Mouse (Mus musculus): ENCODE data around the gene Pdzrn4. TPM values are rescaled to one million over a fixed set of nuclear protein-coding genes. Genes with fewer than 3 reads are reported as not detected.

The Pdzrn4 gene
- total and polyA plus RNA-seq, 2 experiments: not detected

DNA sequence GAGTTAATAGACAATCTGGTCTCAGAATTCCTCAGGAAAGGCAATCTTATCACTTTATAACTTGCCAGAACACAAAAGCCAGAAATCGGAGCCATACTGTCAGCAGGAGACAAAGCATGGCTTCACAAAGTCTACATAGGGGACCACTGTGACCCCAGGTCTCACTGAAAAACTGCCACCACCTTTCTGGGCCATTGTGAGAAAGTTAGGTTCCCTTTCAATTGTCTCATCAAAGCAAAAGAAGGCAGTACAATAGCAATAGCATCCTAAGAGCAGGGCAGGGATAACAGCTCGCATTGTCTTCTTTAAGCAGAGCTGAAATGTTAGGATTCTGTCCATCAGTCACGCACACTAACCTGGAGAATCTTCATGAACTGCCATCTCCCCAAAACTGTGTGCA lies 216.5 kb downstream of the Pdzrn4 start:
- WGBS: 81% methylated on average over 3 of the region's 3 CpGs
- TF ChIP-seq CTCF (IDR thresholded peaks at IDR 0.05; ENCODE audit: low read depth, low read length) (no peak), POLR2A (IDR thresholded peaks at IDR 0.05; ENCODE audit: extremely low read depth, insufficient read depth, low read length) (no peak)
- Histone ChIP-seq H3K36me3 (ENCODE audit: control insufficient read depth, insufficient read depth, low read length) (no peaks in the 10 kb centered on the region), H3K9ac (ENCODE audit: low read depth, low read length) (no peak overlapping the region), H3K4me3 (ENCODE audit: insufficient read depth, low read depth, low read length) (no peak overlapping the region), H3K4me1 (ENCODE audit: control insufficient read depth, insufficient read depth, low read length) (no peaks in the 10 kb centered on the region), H3K27ac (replicated peaks; ENCODE audit: insufficient read depth, low read depth, low read length) (no peak overlapping the region), H3K27me3 (ENCODE audit: control insufficient read depth, insufficient read depth, low read length) (no peaks in the 10 kb centered on the region), H3K79me2 (ENCODE audit: control insufficient read depth, insufficient read depth, low read length) (no peaks in the 10 kb centered on the region)
- DNase-seq (ENCODE audit: extremely low read depth, low read depth, low spot score): no peak

DNA sequence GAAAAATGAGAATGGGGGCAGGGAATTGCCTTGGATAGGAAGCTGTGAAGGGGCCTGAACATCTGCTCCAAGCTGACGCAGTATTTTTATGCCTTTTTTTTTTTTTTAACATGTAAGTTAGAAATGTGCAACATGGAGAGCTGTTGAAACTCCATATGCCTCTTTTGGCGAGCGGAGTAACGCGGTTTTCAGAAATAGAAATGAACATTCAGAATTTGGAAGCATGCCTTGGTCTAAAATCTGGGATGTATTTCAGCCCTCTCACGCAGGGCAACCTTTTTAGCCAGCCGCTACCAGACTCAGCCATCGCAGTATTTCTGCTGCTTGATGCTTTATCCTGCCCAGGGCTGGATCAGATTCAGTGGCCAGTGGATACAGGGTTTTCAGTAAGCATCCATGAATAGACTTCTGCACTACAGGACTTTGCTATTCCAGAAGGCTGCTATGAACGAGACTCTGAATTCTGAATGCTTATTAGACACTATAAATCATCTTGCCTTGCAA lies 225.1 kb downstream of the Pdzrn4 start:
- H3K36me3 ChIP-seq (ENCODE audit: control insufficient read depth, insufficient read depth, low read length): no peaks in the 10 kb centered on the region
- TF ChIP-seq CTCF (IDR thresholded peaks at IDR 0.05; ENCODE audit: low read depth, low read length): no peak
- TF ChIP-seq POLR2A (IDR thresholded peaks at IDR 0.05; ENCODE audit: extremely low read depth, insufficient read depth, low read length): no peak
- H3K79me2 ChIP-seq (ENCODE audit: control insufficient read depth, insufficient read depth, low read length): no peaks in the 10 kb centered on the region
- H3K27ac ChIP-seq (replicated peaks; ENCODE audit: insufficient read depth, low read depth, low read length): no peak overlapping the region
- H3K27me3 ChIP-seq (ENCODE audit: control insufficient read depth, insufficient read depth, low read length): no peaks in the 10 kb centered on the region
- WGBS: 92% methylated on average over 9 of the region's 9 CpGs
- H3K4me3 ChIP-seq (ENCODE audit: insufficient read depth, low read depth, low read length): no peak overlapping the region
- DNase-seq (ENCODE audit: extremely low read depth, low read depth, low spot score): no peak
- no peaks in the 10 kb centered on the region for H3K4me1 ChIP-seq (ENCODE audit: control insufficient read depth, insufficient read depth, low read length)
- H3K9ac ChIP-seq (ENCODE audit: low read depth, low read length): no peak overlapping the region

- Histone ChIP-seq H3K79me2 (ENCODE audit: control insufficient read depth, insufficient read depth, low read length) (no peaks in the 10 kb centered on the region), H3K36me3 (ENCODE audit: control insufficient read depth, insufficient read depth, low read length) (no peaks in the 10 kb centered on the region), H3K4me1 (ENCODE audit: control insufficient read depth, insufficient read depth, low read length) (no peaks in the 10 kb centered on the region), H3K4me3 (ENCODE audit: insufficient read depth, low read depth, low read length) (no peak overlapping the region), H3K9ac (ENCODE audit: low read depth, low read length) (no peak overlapping the region), H3K27ac (replicated peaks; ENCODE audit: insufficient read depth, low read depth, low read length) (no peak overlapping the region), H3K27me3 (ENCODE audit: control insufficient read depth, insufficient read depth, low read length) (no peaks in the 10 kb centered on the region)
- TF ChIP-seq POLR2A (IDR thresholded peaks at IDR 0.05; ENCODE audit: extremely low read depth, insufficient read depth, low read length): no peak
- TF ChIP-seq CTCF (IDR thresholded peaks at IDR 0.05; ENCODE audit: low read depth, low read length): no peak
- no peak for DNase-seq (ENCODE audit: extremely low read depth, low read depth, low spot score)
- 80% methylated on average over 5 of the region's 5 CpGs for WGBS
Observed at GRCm38 (mm10) chr15:92622323-92622722, 225.6 kb downstream of the Pdzrn4 start.

- Histone ChIP-seq H3K27ac (replicated peaks; ENCODE audit: insufficient read depth, low read depth, low read length) (no peak overlapping the region), H3K27me3 (ENCODE audit: control insufficient read depth, insufficient read depth, low read length) (no peaks in the 10 kb centered on the region), H3K4me1 (ENCODE audit: control insufficient read depth, insufficient read depth, low read length) (no peaks in the 10 kb centered on the region), H3K4me3 (ENCODE audit: insufficient read depth, low read depth, low read length) (no peak overlapping the region), H3K9ac (ENCODE audit: low read depth, low read length) (no peak overlapping the region), H3K79me2 (ENCODE audit: control insufficient read depth, insufficient read depth, low read length) (no peaks in the 10 kb centered on the region), H3K36me3 (ENCODE audit: control insufficient read depth, insufficient read depth, low read length) (no peaks in the 10 kb centered on the region)
- WGBS: 6% methylated on average over 2 of the region's 2 CpGs
- no peak for DNase-seq (ENCODE audit: extremely low read depth, low read depth, low spot score)
- no peak for TF ChIP-seq CTCF (IDR thresholded peaks at IDR 0.05; ENCODE audit: low read depth, low read length)
- no peak for TF ChIP-seq POLR2A (IDR thresholded peaks at IDR 0.05; ENCODE audit: extremely low read depth, insufficient read depth, low read length)
Observed at GRCm38 (mm10) chr15:92629172-92629571, 232.5 kb downstream of the Pdzrn4 start.

DNA sequence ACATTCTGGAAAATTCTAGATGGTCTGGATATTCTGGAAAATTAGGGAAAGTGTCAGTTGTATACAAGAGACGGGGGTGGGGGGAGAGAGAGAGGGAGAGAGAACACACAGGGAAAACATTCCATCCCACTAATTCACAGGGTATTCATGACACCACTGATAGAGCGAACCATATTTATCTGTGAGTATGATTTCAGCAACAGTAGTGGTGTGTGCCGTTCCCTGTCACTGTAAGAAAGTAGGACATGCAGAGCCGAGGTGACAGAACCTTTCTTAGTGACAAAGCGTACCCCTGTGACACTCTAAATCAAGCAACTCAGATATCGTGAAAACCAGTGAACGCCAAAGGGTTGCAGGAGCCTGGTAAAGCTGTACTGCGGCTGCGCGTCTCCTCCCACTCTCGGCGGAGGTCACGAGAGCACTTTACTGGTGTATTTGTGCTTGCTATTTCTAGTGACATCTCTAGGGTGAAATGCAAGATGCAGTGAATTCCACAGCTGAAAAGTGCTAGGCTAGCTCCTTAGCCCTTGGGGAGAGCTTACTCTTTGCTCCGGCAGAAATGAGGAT lies 237.4 kb downstream of the Pdzrn4 start:
- Histone ChIP-seq H3K27me3 (ENCODE audit: control insufficient read depth, insufficient read depth, low read length) (no peaks in the 10 kb centered on the region), H3K27ac (replicated peaks; ENCODE audit: insufficient read depth, low read depth, low read length) (no peak overlapping the region), H3K36me3 (ENCODE audit: control insufficient read depth, insufficient read depth, low read length) (no peaks in the 10 kb centered on the region), H3K4me3 (ENCODE audit: insufficient read depth, low read depth, low read length) (no peak overlapping the region), H3K79me2 (ENCODE audit: control insufficient read depth, insufficient read depth, low read length) (no peaks in the 10 kb centered on the region), H3K4me1 (ENCODE audit: control insufficient read depth, insufficient read depth, low read length) (no peaks in the 10 kb centered on the region), H3K9ac (ENCODE audit: low read depth, low read length) (no peak overlapping the region)
- 87% methylated on average over 14 of the region's 14 CpGs for WGBS
- DNase-seq (ENCODE audit: extremely low read depth, low read depth, low spot score): no peak
- TF ChIP-seq CTCF (IDR thresholded peaks at IDR 0.05; ENCODE audit: low read depth, low read length): no peak
- no peak for TF ChIP-seq POLR2A (IDR thresholded peaks at IDR 0.05; ENCODE audit: extremely low read depth, insufficient read depth, low read length)

Measured in liver, adult 2 months (tissue).